9 mouse cellular contexts compared by ENCODE assay signal in genomic region chr13:93838431-93839136, GRCm38 (mm10).
DNase-seq lines count a peak whose midpoint lies in the region; ATAC-seq lines count a peak whose summit lies in the region.
"Had no signal": no experiment of that assay in that cellular context is flagged by ENCODE, and none has a peak within 500 bp of the region (broad histone marks: within the 10 kb centered on the region; RNA-seq: fewer than 3 reads in every experiment).

No protein-coding gene starts in this region.

- 56% methylated on average over 8 of the region's 8 CpGs for WGBS in heart, embryonic 11.5 days (ENCODE audit: insufficient replicate concordance)
- 59% methylated on average over 8 of the region's 8 CpGs for WGBS in hindbrain, embryonic 14.5 days
- 51% methylated on average over 8 of the region's 8 CpGs for WGBS in midbrain, embryonic 14.5 days

- H3K9me3 ChIP-seq in heart, embryonic 11.5 days (replicated peaks; ENCODE audit: control insufficient read depth, low read length): no peaks in the 10 kb centered on the region
- H3K9me3 ChIP-seq in hindbrain, embryonic 14.5 days (ENCODE audit: control insufficient read depth, low read length): peaks cover 4% of the 10 kb centered on the region; the same call in 1 of the 2 replicates
- no peaks in the 10 kb centered on the region for H3K9me3 ChIP-seq in midbrain, embryonic 14.5 days (ENCODE audit: control insufficient read depth, low read length)

- no peak overlapping the region for H3K9ac ChIP-seq in heart, embryonic 11.5 days (ENCODE audit: low read depth, low read length)
- peak overlapping the region; percentile 12; the same call in 1 of the 2 replicates for H3K9ac ChIP-seq in hindbrain, embryonic 14.5 days
- H3K9ac ChIP-seq in midbrain, embryonic 14.5 days (replicated peaks; ENCODE audit: low read length): no peak overlapping the region; the same call in 1 of the 2 replicates

- H3K27me3 ChIP-seq in heart, embryonic 11.5 days (ENCODE audit: control insufficient read depth, insufficient read depth, low read length): no peaks in the 10 kb centered on the region
- H3K27me3 ChIP-seq in hindbrain, embryonic 14.5 days (ENCODE audit: control insufficient read depth, insufficient read depth, low read length): no peaks in the 10 kb centered on the region
- H3K27me3 ChIP-seq in midbrain, embryonic 14.5 days (ENCODE audit: control insufficient read depth, insufficient read depth, low read length): no peaks in the 10 kb centered on the region
- H3K27me3 ChIP-seq: CH12.LX had no signal

- ATAC-seq in heart, embryonic 11.5 days (replicated peaks; ENCODE audit: insufficient number of reproducible peaks, low FRiP score, low TSS enrichment): no peak
- ATAC-seq in hindbrain, embryonic 14.5 days (ENCODE audit: low FRiP score): no peak
- ATAC-seq in midbrain, embryonic 14.5 days (ENCODE audit: low FRiP score, low TSS enrichment): no peak

- peak overlapping the region; percentile 38 for H3K4me2 ChIP-seq in heart, embryonic 11.5 days
- no peak overlapping the region for H3K4me2 ChIP-seq in hindbrain, embryonic 14.5 days (replicated peaks)
- no peak overlapping the region; the same call in 1 of the 2 replicates for H3K4me2 ChIP-seq in midbrain, embryonic 14.5 days (ENCODE audit: low read length)

- no peaks in the 10 kb centered on the region for H3K36me3 ChIP-seq in heart, embryonic 11.5 days (ENCODE audit: control insufficient read depth, insufficient read depth, low read length)
- H3K36me3 ChIP-seq in hindbrain, embryonic 14.5 days (replicated peaks; ENCODE audit: control insufficient read depth, insufficient read depth): no peaks in the 10 kb centered on the region
- H3K36me3 ChIP-seq in midbrain, embryonic 14.5 days (ENCODE audit: control insufficient read depth, insufficient read depth, low read length): no peaks in the 10 kb centered on the region

- no peak for DNase-seq in heart, adult 8-10 months (ENCODE audit: low spot score)
- DNase-seq in cerebellum, postnatal 36 days: peak; percentile 46 to 48
- no peak for DNase-seq in hindbrain, embryonic 14.5 days (ENCODE audit: low spot score)
- DNase-seq in midbrain, embryonic 14.5 days: no peak
- no peak for DNase-seq in embryo, embryonic 9.5 days (ENCODE audit: extremely low spot score)
- DNase-seq in right cerebral cortex, adult 18-20 months: no peak
- no peak for DNase-seq in left cerebral cortex, adult 18-20 months (ENCODE audit: low spot score in 2 of 2)

- peaks cover 18% of the 10 kb centered on the region for H3K4me1 ChIP-seq in heart, embryonic 11.5 days (ENCODE audit: control insufficient read depth, insufficient read depth, low read length)
- peaks cover 18% of the 10 kb centered on the region for H3K4me1 ChIP-seq in hindbrain, embryonic 14.5 days (replicated peaks; ENCODE audit: control insufficient read depth, insufficient read depth, low read length)
- H3K4me1 ChIP-seq in midbrain, embryonic 14.5 days (ENCODE audit: control insufficient read depth, insufficient read depth, low read length): peaks cover 8% of the 10 kb centered on the region; the same call in 1 of the 2 replicates

- no peak overlapping the region for H3K4me3 ChIP-seq in heart, embryonic 11.5 days (ENCODE audit: low read depth, low read length)
- H3K4me3 ChIP-seq in hindbrain, embryonic 14.5 days (replicated peaks; ENCODE audit: low read length): no peak overlapping the region
- H3K4me3 ChIP-seq in midbrain, embryonic 14.5 days (replicated peaks; ENCODE audit: low read depth, low read length): no peak overlapping the region

- H3K27ac ChIP-seq in heart, embryonic 11.5 days (ENCODE audit: low read depth, low read length): peak overlapping the region; percentile 75; the same call in 1 of the 2 replicates
- H3K27ac ChIP-seq in hindbrain, embryonic 14.5 days: peak overlapping the region; percentile 63
- peak overlapping the region; percentile 80 for H3K27ac ChIP-seq in midbrain, embryonic 14.5 days (replicated peaks; ENCODE audit: low read depth, low read length)

Comparison
In these comparisons a context has a peak if more than half of its experiments do, and no peak if none do; other contexts are left out.
1. DNase-seq: peak in cerebellum, postnatal 36 days (2 of 2); none in heart, adult 8-10 months (single experiment), hindbrain, embryonic 14.5 days (single experiment), midbrain, embryonic 14.5 days (single experiment), embryo, embryonic 9.5 days (single experiment), right cerebral cortex, adult 18-20 months (single experiment) and left cerebral cortex, adult 18-20 months (0 of 2).
2. Peak in every context shown above with its lines, with median percentiles within 50 percentile points of each other: H3K27ac ChIP-seq.